In the genomic region with DNA sequence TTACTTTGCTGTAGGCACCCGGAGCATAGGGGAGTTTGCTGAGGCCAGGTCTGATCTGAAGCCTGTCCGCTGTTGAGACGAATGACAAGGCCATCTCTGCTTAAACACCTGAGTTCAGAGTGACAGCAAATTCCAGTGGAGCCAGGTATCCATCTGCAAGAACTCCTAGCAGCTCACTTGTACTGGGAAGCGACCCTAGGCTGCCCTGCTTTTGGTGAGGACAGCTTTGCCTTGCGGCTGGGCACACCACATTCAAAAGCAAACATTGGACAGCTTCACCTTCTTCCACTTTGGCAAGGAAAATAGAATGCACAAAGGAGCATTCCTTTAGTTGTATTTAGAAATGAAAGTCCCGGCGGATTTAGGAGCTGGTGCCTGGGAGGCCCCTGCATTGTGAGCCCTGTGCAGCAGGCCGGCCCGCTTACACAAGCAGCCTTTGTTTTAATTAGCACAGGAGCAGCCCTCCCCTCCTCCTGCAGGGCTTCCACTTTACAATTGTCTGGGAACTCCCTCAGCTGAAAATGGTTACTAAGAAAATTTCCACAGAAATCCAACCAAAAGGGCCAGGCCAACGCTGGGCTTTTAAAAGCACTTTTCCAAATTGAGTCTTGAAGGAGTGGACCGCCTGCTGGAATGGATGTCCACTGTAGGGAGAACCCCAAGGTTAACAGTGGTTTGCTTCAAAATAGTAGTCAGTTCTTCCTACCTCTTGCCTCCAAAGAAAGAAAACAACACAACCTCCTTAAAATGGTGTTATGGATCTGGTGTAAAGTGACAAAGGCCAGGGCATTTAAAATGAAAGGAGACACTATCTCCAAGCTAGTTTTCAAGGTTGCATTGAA, we compare ENCODE assay signal across 8 mouse cellular contexts.
A peak's percentile ranks its signal among the peaks of the same experiment; 100 is the strongest.
DNase-seq lines count a peak whose midpoint lies in the region; ATAC-seq and TF ChIP-seq lines count a peak whose summit lies in the region.

No protein-coding gene starts in this region.

- TF ChIP-seq POLR2A in limb, embryonic 14.5 days (IDR thresholded peaks at IDR 0.05; ENCODE audit: borderline replicate concordance, extremely low read depth, insufficient read depth, insufficient read length): no peak

- peak; percentile 73 for DNase-seq in Muller cell, postnatal 12 days (ENCODE audit: inconsistent ontology term)
- peak; percentile 43 for DNase-seq in brain, adult 2 months (ENCODE audit: low read depth, low spot score)
- DNase-seq in frontal cortex, adult 2 months (ENCODE audit: extremely low spot score in 1 of 2, low spot score in 1 of 2): peak; percentile 33 to 37
- peak; percentile 58 for DNase-seq in limb, embryonic 14.5 days (ENCODE audit: low spot score)
- no peak for DNase-seq in urinary bladder, postnatal 25 days (ENCODE audit: low spot score)
- DNase-seq in MN1 (ENCODE audit: low spot score): no peak

- peak; percentile 90; the same call in 1 of the 2 replicates for ATAC-seq in hindbrain, embryonic 15.5 days (ENCODE audit: low FRiP score, low read depth)
- peak; percentile 84 for ATAC-seq in limb, embryonic 14.5 days (ENCODE audit: low FRiP score, low read depth)
- no peak; the same call in 1 of the 2 replicates for ATAC-seq in stomach, embryonic 14.5 days (ENCODE audit: insufficient number of reproducible peaks, insufficient read depth, low FRiP score, low read depth)

- no peak overlapping the region for H3K4me2 ChIP-seq in hindbrain, embryonic 15.5 days
- peak overlapping the region; percentile 16; the same call in 1 of the 2 replicates for H3K4me2 ChIP-seq in limb, embryonic 14.5 days (replicated peaks; ENCODE audit: low read depth, low read length, severe bottlenecking)
- H3K4me2 ChIP-seq in stomach, embryonic 14.5 days (replicated peaks; ENCODE audit: low read depth, low read length): peak overlapping the region; percentile 20; the same call in 1 of the 2 replicates

- no peak overlapping the region for H3K4me3 ChIP-seq in hindbrain, embryonic 15.5 days
- no peak overlapping the region for H3K4me3 ChIP-seq in limb, embryonic 14.5 days (replicated peaks; ENCODE audit: low read length)
- H3K4me3 ChIP-seq in stomach, embryonic 14.5 days (ENCODE audit: low read depth, low read length): no peak overlapping the region

- no peaks in the 10 kb centered on the region for H3K27me3 ChIP-seq in hindbrain, embryonic 15.5 days
- H3K27me3 ChIP-seq in limb, embryonic 14.5 days (ENCODE audit: control insufficient read depth, insufficient read depth, low read length): no peaks in the 10 kb centered on the region
- no peaks in the 10 kb centered on the region for H3K27me3 ChIP-seq in stomach, embryonic 14.5 days (ENCODE audit: control insufficient read depth, insufficient read depth, low read length)

- WGBS in hindbrain, embryonic 15.5 days: 21% methylated on average over 11 of the region's 11 CpGs
- WGBS in limb, embryonic 14.5 days: 18% methylated on average over 11 of the region's 11 CpGs
- WGBS in stomach, embryonic 14.5 days: 27% methylated on average over 11 of the region's 11 CpGs

- H3K9me3 ChIP-seq in hindbrain, embryonic 15.5 days: no peaks in the 10 kb centered on the region
- H3K9me3 ChIP-seq in limb, embryonic 14.5 days (ENCODE audit: control insufficient read depth, low read length): no peaks in the 10 kb centered on the region
- no peaks in the 10 kb centered on the region for H3K9me3 ChIP-seq in stomach, embryonic 14.5 days (ENCODE audit: control insufficient read depth, low read depth, low read length)

- H3K27ac ChIP-seq in hindbrain, embryonic 15.5 days (replicated peaks): peak overlapping the region; percentile 66
- peak overlapping the region; percentile 90 for H3K27ac ChIP-seq in limb, embryonic 14.5 days (replicated peaks; ENCODE audit: low read depth, low read length)
- H3K27ac ChIP-seq in stomach, embryonic 14.5 days (ENCODE audit: low read length): peak overlapping the region; percentile 39; the same call in 1 of the 2 replicates

- no peaks in the 10 kb centered on the region for H3K36me3 ChIP-seq in hindbrain, embryonic 15.5 days
- no peaks in the 10 kb centered on the region for H3K36me3 ChIP-seq in limb, embryonic 14.5 days (ENCODE audit: control insufficient read depth, insufficient read depth, low read length)
- H3K36me3 ChIP-seq in stomach, embryonic 14.5 days (ENCODE audit: control insufficient read depth, insufficient read depth, low read length): no peaks in the 10 kb centered on the region

- H3K4me1 ChIP-seq in hindbrain, embryonic 15.5 days (replicated peaks): peaks cover 19% of the 10 kb centered on the region
- peaks cover 27% of the 10 kb centered on the region for H3K4me1 ChIP-seq in limb, embryonic 14.5 days (ENCODE audit: control insufficient read depth, insufficient read depth, low read length)
- peaks cover 18% of the 10 kb centered on the region for H3K4me1 ChIP-seq in stomach, embryonic 14.5 days (ENCODE audit: control insufficient read depth, insufficient read depth, low read length)

- no peak overlapping the region for H3K9ac ChIP-seq in hindbrain, embryonic 15.5 days
- H3K9ac ChIP-seq in limb, embryonic 14.5 days (ENCODE audit: low read depth, low read length, severe bottlenecking): no peak overlapping the region
- H3K9ac ChIP-seq in stomach, embryonic 14.5 days (replicated peaks; ENCODE audit: low read depth, low read length): no peak overlapping the region

Comparison
In these comparisons a context has a peak if more than half of its experiments do, and no peak if none do; other contexts are left out.
1. DNase-seq: peak in Muller cell, postnatal 12 days (single experiment), brain, adult 2 months (single experiment), frontal cortex, adult 2 months (2 of 2) and limb, embryonic 14.5 days (single experiment); none in urinary bladder, postnatal 25 days (single experiment) and MN1 (single experiment).
2. H3K27ac ChIP-seq: peak in every context shown above with its lines; median percentile 90 in limb, embryonic 14.5 days; 66 in hindbrain, embryonic 15.5 days; 39 in stomach, embryonic 14.5 days.